Mouse (Mus musculus) layer of hippocampus, postnatal 25 days (tissue): ENCODE results near the gene Bhlha9. TPM values are rescaled to one million over a fixed set of nuclear protein-coding genes. Genes with fewer than 3 reads are reported as not detected.
A peak's percentile ranks its signal among the peaks of the same experiment; 100 is the strongest.

ENCODE experiments used
- DNase-seq, 2 experiments: peaks; one replicate each; pipeline ENCODE4 v3.0.0; 2022; ENCODE audit warnings: mixed read lengths in 2 of 2, low spot score in 1 of 2; ENCODE audit errors: extremely low spot score in 1 of 2
- total RNA-seq, 2 experiments: library from RNA; stranded (reverse); gene quantifications; 2 replicates each; pipeline ENCODE4 v1.2.3; 2021

Bhlha9 gene
- total RNA-seq: 1 to 10 TPM; 5.4 TPM

- DNase-seq: no peak
These were observed at the start of gene Bhlha9 for GRCm38 (mm10) chr11:76671871-76672475. Gene Bhlha9, plus strand, starts transcription at chr11:76672470.

GRCm38 (mm10) chr11:76622566-76623205, 49.6 kb upstream of the Bhlha9 start:
- DNase-seq: peak in 1 of 2 experiments; percentile 9

DNA sequence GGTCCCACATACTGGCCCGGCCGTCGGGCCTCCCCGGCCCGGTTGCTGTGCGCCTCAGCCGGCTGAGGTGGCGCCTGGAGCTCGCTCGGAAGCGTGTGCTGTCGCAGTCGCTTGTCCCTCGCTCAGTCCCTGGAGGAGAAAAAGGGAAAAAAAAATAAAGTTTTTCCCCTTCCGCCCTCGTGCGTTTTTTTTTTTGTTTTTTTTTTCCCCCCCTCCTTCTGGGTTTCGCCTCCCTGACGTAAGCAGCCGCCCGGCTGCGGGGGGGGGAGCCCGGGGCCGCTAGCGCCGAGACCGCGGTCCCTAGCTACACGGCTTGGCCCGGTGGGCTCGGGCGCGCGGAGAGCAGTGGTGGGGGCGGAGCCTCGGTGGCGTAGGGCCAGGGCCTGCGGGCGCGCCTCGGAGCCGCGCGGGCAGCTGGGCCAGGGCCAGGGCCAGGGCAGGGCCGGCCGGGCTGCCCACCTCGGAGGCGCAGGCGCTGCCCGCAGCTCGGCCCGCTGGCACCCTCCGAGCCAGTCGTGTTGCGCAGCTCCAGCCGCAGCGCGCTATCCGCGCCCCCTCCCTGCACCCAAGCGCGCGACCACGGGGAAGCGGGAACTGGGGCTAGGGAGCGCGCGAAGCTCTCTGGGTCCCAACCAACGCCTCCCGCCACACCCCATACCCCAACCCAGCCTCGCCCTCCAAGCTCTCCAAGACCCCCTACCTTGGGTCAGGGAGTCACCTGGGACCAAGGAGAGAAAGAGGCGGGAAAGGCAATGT, 48.9 kb upstream of the Bhlha9 start:
- DNase-seq: peak in 1 of 2 experiments; percentile 42

DNA sequence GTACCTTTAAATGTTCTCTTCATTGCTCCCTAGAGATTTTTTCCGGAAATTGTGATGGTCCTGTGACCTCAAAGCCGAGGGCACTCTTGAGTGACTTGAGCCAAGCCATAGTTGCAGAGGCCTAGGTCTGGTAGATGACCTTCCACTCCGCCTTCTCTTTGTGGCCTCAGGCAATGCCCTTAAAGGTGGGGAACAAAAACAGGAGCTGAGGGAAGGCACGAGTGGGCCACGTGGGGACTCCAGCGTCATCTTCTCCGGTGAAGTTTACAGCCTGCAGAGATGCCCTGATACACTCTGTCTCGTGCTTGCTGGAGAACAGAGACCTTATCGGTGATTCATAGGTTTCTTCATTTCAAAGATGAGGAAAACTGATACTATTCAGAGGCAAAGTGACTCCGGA, 48.2 kb upstream of the Bhlha9 start:
- DNase-seq: no peak

DNA sequence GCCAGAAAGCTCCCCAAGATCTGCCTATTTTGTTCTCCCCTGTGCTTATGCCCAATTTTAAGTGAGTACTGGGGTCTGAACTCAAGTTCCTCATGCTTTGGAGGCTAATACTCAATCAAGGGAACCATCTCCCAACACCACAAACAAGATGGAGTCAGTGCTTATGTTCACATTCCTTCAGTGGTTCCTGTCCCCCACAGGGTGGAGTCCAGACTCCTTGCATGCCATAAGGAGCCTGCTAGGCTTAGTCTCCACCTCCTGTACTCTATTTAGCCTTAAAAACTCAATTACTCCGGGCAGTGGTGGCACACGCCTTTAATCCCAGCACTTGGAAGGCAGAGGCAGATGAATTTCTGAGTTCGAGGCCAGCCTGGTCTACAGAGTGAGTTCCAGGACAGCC, 47.4 kb upstream of the Bhlha9 start:
- no peak for DNase-seq

DNA sequence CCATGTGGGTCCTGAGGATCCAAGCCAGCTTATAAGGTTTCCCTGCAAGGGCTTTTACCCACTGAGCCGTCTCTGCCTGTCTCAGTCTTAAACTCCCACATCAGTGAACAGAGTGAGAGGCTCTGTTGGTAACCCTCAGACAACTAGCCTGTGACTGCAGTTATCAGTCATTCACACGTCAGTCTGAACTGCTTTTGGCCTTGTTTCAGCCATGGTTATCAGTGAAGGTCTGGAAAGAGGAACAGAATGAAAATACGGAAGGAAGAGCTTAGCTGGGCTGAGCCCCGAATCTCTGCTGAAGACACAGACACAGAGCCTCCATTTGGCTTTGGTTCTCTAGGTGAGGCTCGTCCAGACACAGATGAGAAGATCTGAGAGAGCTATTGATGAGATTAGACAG, 43.7 kb upstream of the Bhlha9 start:
- DNase-seq: no peak

DNA sequence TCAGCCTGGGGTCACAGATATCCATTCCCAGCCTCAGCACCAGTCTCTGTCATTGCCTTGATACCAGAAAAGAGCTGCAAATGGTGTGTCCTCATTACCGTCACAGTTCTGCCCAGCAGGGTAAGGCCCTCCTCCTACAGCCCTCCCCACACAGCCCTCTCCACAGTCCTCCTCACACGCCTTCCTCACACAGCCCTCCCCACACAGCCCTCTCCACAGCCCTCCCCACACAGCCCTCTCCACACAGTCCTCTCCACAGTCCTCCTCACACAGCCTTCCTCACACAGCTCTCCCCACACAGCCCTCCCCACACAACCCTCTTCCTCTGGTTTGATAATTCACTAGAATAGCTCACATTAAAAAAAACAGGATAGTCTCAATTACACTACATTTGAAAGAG, 42.2 kb upstream of the Bhlha9 start:
- no peak for DNase-seq

DNA sequence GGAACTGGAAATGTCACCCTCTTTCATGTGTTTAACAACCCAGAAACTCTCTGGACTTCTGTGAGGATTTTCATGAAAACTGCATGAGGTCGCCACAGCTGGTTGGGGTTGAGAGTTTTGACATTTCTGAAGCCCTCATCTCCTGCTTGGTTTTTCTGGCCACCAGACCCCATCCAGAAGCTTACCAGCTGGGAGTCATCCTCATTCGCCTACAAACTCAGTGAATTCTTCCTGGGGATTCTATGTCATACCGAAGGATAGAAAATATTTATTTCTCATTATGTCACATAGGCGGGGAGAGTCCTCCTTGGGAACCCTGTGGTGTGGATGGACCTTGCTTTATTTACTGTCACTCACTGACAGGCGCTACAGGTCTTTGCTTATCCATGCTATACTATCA, 41.8 kb upstream of the Bhlha9 start:
- DNase-seq: no peak

DNA sequence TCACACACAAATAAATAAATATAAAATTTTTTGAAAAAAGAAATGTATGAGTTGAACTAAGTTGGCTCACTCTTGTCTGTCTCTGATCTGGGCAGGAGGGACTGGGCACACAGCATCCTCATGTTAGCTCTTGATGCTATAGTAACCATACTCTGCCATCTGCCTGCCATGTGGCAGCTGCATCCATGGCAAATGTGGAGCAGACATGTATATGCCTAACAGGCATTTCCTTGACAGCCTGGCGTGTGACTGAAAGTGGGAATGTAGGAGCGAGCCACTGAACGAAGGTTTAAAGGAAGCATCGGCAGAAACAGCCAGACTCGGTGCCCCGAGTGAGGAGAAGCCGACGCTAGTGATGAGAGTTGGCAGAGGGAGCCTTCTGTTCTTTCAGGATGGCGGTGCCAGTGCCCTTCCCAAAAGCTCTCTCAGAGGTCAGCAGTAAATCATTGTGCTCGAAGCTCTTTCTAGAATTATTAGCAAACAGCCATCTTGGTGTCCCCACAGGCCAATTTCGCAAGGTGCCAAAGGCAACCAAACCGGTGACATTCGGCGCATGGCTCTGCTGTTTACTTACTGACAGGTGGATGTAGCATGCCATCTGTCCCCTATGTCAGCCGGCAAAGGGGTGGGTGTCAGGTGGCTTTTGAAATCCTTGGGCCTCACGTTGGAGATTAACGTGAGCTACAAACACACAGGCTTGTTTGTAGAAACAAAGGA, 32.8 kb upstream of the Bhlha9 start:
- DNase-seq: no peak

DNA sequence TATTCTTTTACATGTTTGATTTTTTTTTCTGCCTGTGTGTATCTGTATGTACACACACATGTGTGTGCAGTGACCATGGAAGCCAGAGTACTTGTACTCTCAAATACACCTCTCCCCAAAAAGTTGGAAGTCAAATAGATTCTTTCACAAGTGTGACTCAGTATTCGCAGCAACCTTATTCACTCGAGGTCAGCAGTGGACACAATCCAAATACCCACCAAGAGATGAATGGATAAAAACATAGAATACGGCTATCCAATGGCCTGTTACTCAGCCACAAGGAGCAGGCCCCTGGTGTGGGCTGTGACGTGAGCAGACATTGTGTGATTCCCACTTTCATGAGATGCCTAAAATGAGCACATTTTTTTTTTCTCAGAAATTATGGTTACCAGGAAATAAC, 32.0 kb upstream of the Bhlha9 start:
- DNase-seq: no peak

GRCm38 (mm10) chr11:76644257-76644656, 28.0 kb upstream of the Bhlha9 start:
- no peak for DNase-seq

DNA sequence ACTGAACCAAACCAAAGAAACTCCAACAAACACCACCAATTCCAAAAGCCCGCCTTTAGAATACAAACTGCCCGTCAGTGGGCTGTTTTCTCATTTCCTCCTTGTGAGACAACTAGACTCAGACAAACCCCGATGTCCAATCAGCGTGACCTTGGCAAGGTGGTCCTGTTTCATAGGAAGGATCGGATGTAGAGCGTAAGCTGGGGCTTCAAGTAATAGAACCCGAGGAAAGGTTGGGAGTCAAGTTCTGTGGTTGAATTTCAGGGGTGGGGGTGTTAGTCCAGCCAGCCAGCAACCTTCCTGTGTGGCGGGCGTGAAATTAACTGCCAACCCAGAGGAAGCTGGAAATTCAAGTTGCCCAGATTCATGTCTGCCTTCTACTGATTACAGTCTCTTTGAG, 27.2 kb upstream of the Bhlha9 start:
- DNase-seq: no peak

GRCm38 (mm10) chr11:76645955-76646354, 26.3 kb upstream of the Bhlha9 start:
- DNase-seq: peak; percentile 92 to 99

DNA sequence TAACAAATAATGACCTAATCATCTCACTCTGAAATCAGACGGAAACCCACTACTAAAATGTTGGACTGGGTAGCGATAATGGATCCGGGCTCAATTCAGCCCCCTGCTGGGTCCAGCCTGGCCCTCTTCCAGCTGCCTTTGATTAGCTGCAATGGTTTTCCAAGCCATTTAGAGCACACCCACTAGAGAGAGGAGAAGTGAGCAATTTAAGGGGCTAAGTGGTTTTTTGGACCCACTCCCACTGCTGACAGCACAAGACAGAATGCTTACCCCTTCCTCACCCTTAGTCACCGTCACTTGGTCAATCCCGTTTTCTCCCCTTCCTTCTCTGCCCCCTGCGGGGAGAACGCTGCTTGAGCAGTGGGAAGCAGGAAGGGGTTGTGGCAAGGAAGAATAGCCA, 25.2 kb upstream of the Bhlha9 start:
- peak in 1 of 2 experiments; percentile 37 for DNase-seq

DNA sequence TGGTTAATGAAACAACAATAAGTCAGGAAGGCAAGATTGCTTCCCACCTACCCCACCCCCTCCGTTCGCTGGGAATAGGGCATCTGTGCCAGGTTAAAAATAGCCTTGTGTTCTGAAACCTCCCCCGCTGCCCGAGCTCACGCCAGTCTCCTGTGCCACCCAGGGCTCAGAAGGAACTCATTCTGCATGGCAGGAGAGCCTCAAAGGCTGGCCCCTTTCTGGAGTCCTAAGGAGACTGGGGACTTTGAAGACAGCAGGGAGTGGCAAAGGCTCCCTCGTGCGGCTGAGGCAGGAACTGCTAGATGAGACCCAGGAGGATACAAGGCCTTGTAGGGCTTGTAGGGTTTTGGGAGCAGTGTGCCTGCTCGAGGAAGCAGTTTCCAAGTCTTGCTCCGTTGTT, 24.8 kb upstream of the Bhlha9 start:
- DNase-seq: peak; percentile 76 to 82

- DNase-seq: no peak
These were observed 21.3 kb upstream of the Bhlha9 start for GRCm38 (mm10) chr11:76650862-76651560.

- DNase-seq: no peak
These were observed 19.4 kb upstream of the Bhlha9 start for GRCm38 (mm10) chr11:76652838-76653334.

DNA sequence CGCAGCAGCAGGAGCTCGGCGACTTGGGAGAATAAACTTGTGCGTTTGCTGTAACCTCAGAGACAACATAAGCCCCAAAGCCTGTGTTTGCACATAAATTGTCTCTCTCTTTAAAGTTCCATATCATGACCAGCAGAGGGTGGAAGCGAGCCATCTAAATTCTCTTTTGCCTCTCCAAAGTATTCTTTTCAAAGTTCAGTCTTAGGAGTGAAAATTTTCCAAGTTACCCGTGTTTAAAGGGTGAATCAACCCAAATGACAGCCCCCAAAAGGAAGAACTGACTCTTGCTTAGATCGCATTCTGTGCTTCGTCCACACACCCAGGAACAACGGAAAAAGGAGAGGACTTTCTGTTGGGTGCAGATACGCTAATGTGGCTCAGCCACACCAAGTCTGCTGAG, 17.2 kb upstream of the Bhlha9 start:
- peak in 1 of 2 experiments; percentile 68 for DNase-seq

DNA sequence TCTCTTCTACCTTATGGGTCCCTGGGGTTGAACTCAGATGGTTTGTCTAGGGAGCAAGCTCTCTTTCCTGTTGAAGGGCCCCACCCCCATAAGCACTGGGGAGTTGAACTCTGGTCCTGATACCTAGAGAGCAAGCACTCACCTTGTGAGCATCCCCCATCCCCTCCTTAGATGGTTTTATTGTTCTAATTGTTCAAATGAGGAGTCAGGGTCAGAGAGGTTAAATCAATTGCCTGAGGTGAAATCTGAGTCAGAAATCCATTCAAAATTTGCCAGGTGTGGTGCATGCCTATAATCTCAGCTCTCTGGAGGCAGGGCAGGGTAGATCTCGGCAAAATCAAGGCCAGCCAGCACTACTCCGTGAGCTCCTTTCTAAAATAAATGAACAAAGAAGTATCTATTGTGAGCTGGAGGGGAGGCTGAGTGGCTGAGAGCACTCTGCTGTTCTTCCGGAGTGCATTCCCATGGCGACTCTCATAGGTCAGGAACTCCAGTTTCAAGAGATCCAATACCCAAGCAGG, 14.8 kb upstream of the Bhlha9 start:
- DNase-seq: no peak
